Comparison of ENCODE assay signal across 24 mouse cellular contexts in the genomic region with DNA sequence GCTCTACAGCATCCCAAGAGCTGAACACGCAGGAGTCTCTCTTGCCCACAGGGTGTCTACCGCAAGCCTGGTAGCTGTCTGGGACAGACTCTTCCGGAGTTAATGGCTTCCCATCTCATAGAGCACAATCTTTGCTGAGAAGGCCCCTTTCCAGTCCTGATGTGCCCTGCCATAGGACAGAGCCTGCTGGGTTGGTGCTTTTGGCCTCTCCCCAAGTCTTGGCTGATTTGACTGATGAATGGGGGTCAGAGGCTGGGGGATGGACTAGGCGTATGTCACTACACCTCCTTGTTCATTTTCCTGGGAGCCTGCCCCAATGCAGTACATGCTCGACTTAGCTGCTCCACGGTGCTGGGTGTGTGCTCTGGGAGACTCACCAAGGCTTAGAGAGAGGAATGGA. TPM values are rescaled to one million over a fixed set of nuclear protein-coding genes. Genes with fewer than 3 reads are reported as not detected.
"Had no signal": no experiment of that assay in that cellular context is flagged by ENCODE, and none has a peak within 500 bp of the region (broad histone marks: within the 10 kb centered on the region; RNA-seq: fewer than 3 reads in every experiment).

No protein-coding gene starts in this region.

- DNase-seq: lung, adult 2 months; lung, postnatal 14 days; lung, postnatal 36 days; right cerebral cortex, postnatal 14 days; thymus, adult 2 months; thymus, postnatal 25 days; thymus, postnatal 4 days had no signal

- H3K27me3 ChIP-seq: midbrain, embryonic 13.5 days; midbrain, embryonic 15.5 days; neural tube, embryonic 12.5 days; stomach, embryonic 15.5 days had no signal

- ATAC-seq: lung, postnatal 0 days; midbrain, embryonic 13.5 days; midbrain, embryonic 15.5 days had no signal

- H3K4me3 ChIP-seq: lung, embryonic 15.5 days; megakaryocyte, embryonic 14.5 days; midbrain, embryonic 13.5 days; midbrain, embryonic 15.5 days; neural tube, embryonic 12.5 days; stomach, embryonic 15.5 days had no signal

- H3K9ac ChIP-seq: lung, embryonic 15.5 days; midbrain, embryonic 13.5 days; midbrain, embryonic 15.5 days; neural tube, embryonic 12.5 days; stomach, embryonic 15.5 days had no signal

- H3K4me2 ChIP-seq: lung, embryonic 15.5 days; midbrain, embryonic 11.5 days; midbrain, embryonic 13.5 days; midbrain, embryonic 15.5 days; neural tube, embryonic 12.5 days; stomach, embryonic 15.5 days had no signal

- H3K4me1 ChIP-seq: neural tube, embryonic 12.5 days had no signal

- H3K27ac ChIP-seq: lung, embryonic 15.5 days; macrophage; midbrain, embryonic 13.5 days; midbrain, embryonic 15.5 days; neural tube, embryonic 12.5 days; stomach, embryonic 15.5 days; stomach, postnatal 0 days had no signal

- H3K9me3 ChIP-seq: lung, embryonic 15.5 days; megakaryocyte, embryonic 14.5 days; midbrain, embryonic 13.5 days; midbrain, embryonic 15.5 days; neural tube, embryonic 12.5 days; stomach, embryonic 15.5 days had no signal

- H3K36me3 ChIP-seq: lung, embryonic 15.5 days; midbrain, embryonic 13.5 days; midbrain, embryonic 15.5 days; neural tube, embryonic 12.5 days; stomach, embryonic 15.5 days had no signal

RNA-seq across cellular contexts. Expression of a gene that starts 3.5 kb away (rescaled TPM):
- total RNA-seq: midbrain, postnatal 0 days had no signal

RNA-seq across cellular contexts. Expression of a gene that starts 9.5 kb away (rescaled TPM):
- total RNA-seq: megakaryocyte progenitor cell, adult 5-6 weeks; monocyte, adult 5-6 weeks; neutrophil, adult 5-6 weeks had no signal
- polyA plus RNA-seq: macrophage had no signal

RNA-seq across cellular contexts. Expression of a gene that starts 50.5 kb away (rescaled TPM):
- total RNA-seq: monocyte, adult 5-6 weeks; neutrophil, adult 5-6 weeks had no signal
- polyA plus RNA-seq: macrophage had no signal

RNA-seq across cellular contexts. Expression of a gene that starts 53.7 kb away (rescaled TPM):
- total RNA-seq: megakaryocyte progenitor cell, adult 5-6 weeks; midbrain, postnatal 0 days; neutrophil, adult 5-6 weeks had no signal
- polyA plus RNA-seq: lung, adult 2 months; lung, embryonic 15.5 days; macrophage; midbrain, embryonic 11.5 days; midbrain, embryonic 13.5 days; midbrain, embryonic 15.5 days; midbrain, postnatal 0 days; neural tube, embryonic 12.5 days; neural tube, embryonic 14.5 days; spleen, adult 2 months; stomach, embryonic 15.5 days; stomach, postnatal 0 days; thymus, adult 2 months; urinary bladder, adult 2 months had no signal
